Mouse (Mus musculus): ENCODE results near the gene Syt17. TPM values are rescaled to one million over a fixed set of nuclear protein-coding genes. Genes with fewer than 3 reads are reported as not detected.

The Syt17 gene
- polyA plus RNA-seq, 1 experiment from 2014 or later: 11.0 TPM

- Histone ChIP-seq H3K27ac (replicated peaks) (no peak overlapping the region), H3K4me2 (no peak overlapping the region), H3K9ac (no peak overlapping the region), H3K4me1 (replicated peaks) (peaks cover 13% of the 10 kb centered on the region), H3K9me3 (no peaks in the 10 kb centered on the region), H3K4me3 (no peak overlapping the region), H3K36me3 (no peaks in the 10 kb centered on the region), H3K27me3 (no peaks in the 10 kb centered on the region; the same call in 1 of the 2 replicates)
- 50% methylated on average over 2 of the region's 2 CpGs for WGBS
- ATAC-seq (ENCODE audit: low read depth): no peak
These were observed 4.9 kb upstream of the Syt17 start for GRCm38 (mm10) chr7:118452940-118453339.

- ATAC-seq (ENCODE audit: low read depth): peak; percentile 71
- H3K4me2 ChIP-seq: peak overlapping the region; percentile 92
- WGBS: under 1% methylated on average over 65 of the region's 65 CpGs
- no peaks in the 10 kb centered on the region for H3K36me3 ChIP-seq
- H3K4me1 ChIP-seq (replicated peaks): peaks cover 29% of the 10 kb centered on the region
- H3K9me3 ChIP-seq: no peaks in the 10 kb centered on the region
- peak overlapping the region; percentile 73 for H3K9ac ChIP-seq
- H3K27ac ChIP-seq (replicated peaks): no peak overlapping the region
- H3K4me3 ChIP-seq: peak overlapping the region; percentile 62
- peaks cover 13% of the 10 kb centered on the region for H3K27me3 ChIP-seq
These were observed 510 bp downstream of the Syt17 start for GRCm38 (mm10) chr7:118447291-118448133.

GRCm38 (mm10) chr7:118443895-118444485 is 4.0 kb downstream of the Syt17 start:
- Histone ChIP-seq H3K4me1 (replicated peaks) (peaks cover 27% of the 10 kb centered on the region), H3K9ac (no peak overlapping the region), H3K4me2 (no peak overlapping the region), H3K4me3 (no peak overlapping the region), H3K36me3 (no peaks in the 10 kb centered on the region), H3K27me3 (peaks cover 18% of the 10 kb centered on the region), H3K9me3 (no peaks in the 10 kb centered on the region), H3K27ac (replicated peaks) (no peak overlapping the region)
- 67% methylated on average over 7 of the region's 7 CpGs for WGBS
- ATAC-seq (ENCODE audit: low read depth): no peak

- WGBS: 7% methylated on average over 9 of the region's 9 CpGs
- H3K27ac ChIP-seq (replicated peaks): no peak overlapping the region
These were observed 4.7 kb downstream of the Syt17 start for GRCm38 (mm10) chr7:118443371-118443770.

DNA sequence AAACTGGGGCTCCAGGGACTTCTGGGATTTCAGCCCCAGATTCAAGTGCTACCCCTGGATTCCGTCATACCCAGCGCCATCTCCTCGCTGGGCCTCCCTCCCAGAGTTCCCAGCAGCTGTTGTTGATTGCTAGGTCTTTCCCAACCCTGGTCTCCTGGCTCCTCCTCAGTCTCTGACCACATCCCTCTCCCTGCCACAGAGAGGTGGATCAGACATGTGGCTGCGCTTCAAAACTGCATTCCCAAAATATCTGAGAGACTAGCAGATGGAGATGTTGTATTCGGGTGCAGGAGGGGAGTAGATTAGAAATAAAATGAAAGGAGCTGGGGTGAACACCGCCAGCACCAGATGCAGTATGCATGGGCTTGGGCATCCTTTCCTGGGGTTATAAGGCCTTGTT is 6.5 kb downstream of the Syt17 start:
- no peak overlapping the region for H3K4me2 ChIP-seq
- no peak overlapping the region for H3K9ac ChIP-seq
- H3K27me3 ChIP-seq: peaks cover 13% of the 10 kb centered on the region
- no peak overlapping the region for H3K27ac ChIP-seq (replicated peaks)
- H3K9me3 ChIP-seq: no peaks in the 10 kb centered on the region
- no peak overlapping the region for H3K4me3 ChIP-seq
- 87% methylated on average over 6 of the region's 6 CpGs for WGBS
- H3K36me3 ChIP-seq: no peaks in the 10 kb centered on the region
- ATAC-seq (ENCODE audit: low read depth): no peak
- peaks cover 5% of the 10 kb centered on the region; the same call in 1 of the 2 replicates for H3K4me1 ChIP-seq (replicated peaks)

More at GRCm38 (mm10) chr7:118443371-118443770, 4.7 kb downstream of the Syt17 start:
- H3K4me3 ChIP-seq: no peak overlapping the region
- H3K9me3 ChIP-seq: no peaks in the 10 kb centered on the region
- peak overlapping the region; percentile 25; the same call in 1 of the 2 replicates for H3K4me2 ChIP-seq
- peaks cover 21% of the 10 kb centered on the region for H3K4me1 ChIP-seq (replicated peaks)
- H3K9ac ChIP-seq: peak overlapping the region; percentile 17; the same call in 1 of the 2 replicates
- ATAC-seq (ENCODE audit: low read depth): no peak
- no peaks in the 10 kb centered on the region for H3K36me3 ChIP-seq
- peaks cover 18% of the 10 kb centered on the region for H3K27me3 ChIP-seq

DNA sequence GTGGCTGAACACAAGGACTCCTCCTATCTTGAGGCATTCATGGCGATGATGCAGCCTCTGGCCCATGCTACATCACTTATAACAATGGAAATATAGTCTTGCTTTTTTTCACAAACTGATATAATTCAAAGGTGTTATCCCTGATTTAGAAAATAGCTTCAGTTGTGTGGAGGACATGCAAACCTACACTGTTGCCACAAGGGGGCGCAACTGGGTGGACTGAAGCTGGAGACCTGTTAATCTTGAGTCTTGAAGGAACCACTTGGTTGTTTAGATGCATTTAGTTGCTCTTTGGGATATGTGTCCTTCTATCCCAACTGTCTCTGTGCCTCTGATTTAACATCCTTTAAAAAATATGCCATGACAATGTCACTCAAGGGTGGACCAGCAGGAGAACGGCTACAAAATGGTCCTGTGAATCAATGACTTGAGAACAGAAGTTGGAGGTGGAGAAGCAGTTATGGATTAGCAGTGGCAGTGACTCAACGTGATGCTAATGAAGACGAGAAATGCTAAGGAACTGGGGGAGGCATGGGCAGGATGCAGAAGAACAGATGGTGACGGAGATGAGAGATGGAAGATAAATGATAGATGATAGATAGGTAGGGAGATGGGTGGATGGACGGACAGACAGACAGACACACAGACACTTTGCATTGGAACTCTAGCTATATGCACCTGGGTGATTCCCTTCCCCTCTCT is 10.8 kb downstream of the Syt17 start:
- Histone ChIP-seq H3K9ac (no peak overlapping the region), H3K27me3 (0 out of 2 replicates have a peak, but pooled peaks cover 5% of the 10 kb centered on the region), H3K4me1 (replicated peaks) (no peaks in the 10 kb centered on the region), H3K4me3 (no peak overlapping the region), H3K4me2 (no peak overlapping the region), H3K9me3 (no peaks in the 10 kb centered on the region), H3K27ac (replicated peaks) (no peak overlapping the region), H3K36me3 (no peaks in the 10 kb centered on the region)
- 62% methylated on average over 7 of the region's 7 CpGs for WGBS
- ATAC-seq (ENCODE audit: low read depth): no peak

DNA sequence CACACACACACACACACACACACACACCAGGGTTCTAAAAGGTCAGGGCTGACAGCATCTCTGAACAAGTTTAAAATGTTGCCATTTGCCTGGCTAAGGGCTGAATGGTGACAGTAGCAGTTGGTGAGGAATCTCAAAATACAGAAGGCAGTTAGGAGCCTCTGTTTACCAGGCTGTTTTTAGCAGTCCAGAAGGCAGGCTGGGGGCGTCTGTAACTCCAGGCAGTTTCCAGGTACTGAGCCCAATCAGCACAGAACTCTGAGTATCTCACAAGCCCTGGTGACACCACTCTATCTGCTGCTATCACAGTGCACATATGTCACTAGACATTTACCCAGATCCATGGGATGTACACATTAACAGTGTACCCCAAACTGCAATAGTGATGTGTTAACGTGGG is 19.1 kb downstream of the Syt17 start:
- no peaks in the 10 kb centered on the region for H3K9me3 ChIP-seq
- no peaks in the 10 kb centered on the region for H3K27me3 ChIP-seq
- no peak overlapping the region for H3K4me3 ChIP-seq
- H3K9ac ChIP-seq: no peak overlapping the region
- H3K4me1 ChIP-seq (replicated peaks): no peaks in the 10 kb centered on the region
- WGBS: 83% methylated on average over 2 of the region's 2 CpGs
- no peak for ATAC-seq (ENCODE audit: low read depth)
- H3K36me3 ChIP-seq: no peaks in the 10 kb centered on the region
- H3K27ac ChIP-seq (replicated peaks): no peak overlapping the region
- H3K4me2 ChIP-seq: no peak overlapping the region

- Histone ChIP-seq H3K4me3 (no peak overlapping the region), H3K4me2 (peak overlapping the region; percentile 24), H3K27ac (replicated peaks) (peak overlapping the region; percentile 49), H3K27me3 (no peaks in the 10 kb centered on the region), H3K9ac (no peak overlapping the region), H3K4me1 (replicated peaks) (peaks cover 12% of the 10 kb centered on the region; the same call in 1 of the 2 replicates), H3K9me3 (no peaks in the 10 kb centered on the region), H3K36me3 (no peaks in the 10 kb centered on the region)
- WGBS: 46% methylated on average over 6 of the region's 6 CpGs
- ATAC-seq (ENCODE audit: low read depth): no peak
These were observed 28.4 kb downstream of the Syt17 start for GRCm38 (mm10) chr7:118419491-118420180.

DNA sequence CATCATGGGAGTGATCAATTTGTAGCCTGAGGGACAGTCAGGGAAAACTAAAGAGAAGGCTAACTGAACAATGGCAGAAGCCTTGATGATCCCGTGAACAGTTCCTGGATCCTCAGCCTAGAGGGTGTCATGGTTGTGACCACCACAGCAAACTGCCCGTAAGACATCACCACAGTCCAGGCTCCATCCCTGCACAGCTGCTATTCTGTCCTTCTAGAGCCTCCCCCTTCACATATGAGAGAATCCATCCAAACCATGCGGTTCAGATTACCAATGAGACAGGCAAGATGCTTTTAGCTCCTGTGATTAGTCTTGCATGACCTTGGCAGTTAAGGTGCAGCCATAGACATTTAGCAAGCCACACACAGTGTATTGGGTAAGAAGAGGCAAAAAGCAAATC is 33.8 kb downstream of the Syt17 start:
- 75% methylated on average over 3 of the region's 3 CpGs for WGBS
- no peak overlapping the region for H3K4me3 ChIP-seq
- H3K4me2 ChIP-seq: no peak overlapping the region
- H3K9ac ChIP-seq: no peak overlapping the region
- no peak overlapping the region for H3K27ac ChIP-seq (replicated peaks)
- ATAC-seq (ENCODE audit: low read depth): no peak
- no peaks in the 10 kb centered on the region for H3K9me3 ChIP-seq
- no peaks in the 10 kb centered on the region for H3K36me3 ChIP-seq
- no peaks in the 10 kb centered on the region for H3K27me3 ChIP-seq
- 0 out of 2 replicates have a peak, but pooled peaks cover 4% of the 10 kb centered on the region for H3K4me1 ChIP-seq (replicated peaks)

DNA sequence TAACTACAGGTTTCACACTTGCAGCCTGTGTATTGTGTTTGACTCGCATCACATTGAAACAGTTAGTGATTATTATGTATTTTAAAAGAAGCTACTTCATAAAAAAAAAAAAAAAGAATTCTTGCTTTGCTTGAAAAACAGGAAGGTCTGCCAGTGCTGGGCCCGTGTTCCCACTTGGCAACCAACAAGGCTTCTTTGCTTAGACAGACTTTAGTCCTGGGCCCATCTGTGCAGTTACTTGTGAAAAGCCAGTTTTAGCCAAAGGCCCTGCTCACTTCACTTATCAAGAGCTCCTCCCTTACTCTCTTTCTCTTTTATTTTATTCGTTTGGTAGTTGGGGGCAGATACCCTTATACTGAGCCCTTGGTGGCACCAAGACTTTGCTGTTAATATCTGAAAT is 36.1 kb downstream of the Syt17 start:
- no peak overlapping the region for H3K27ac ChIP-seq (replicated peaks)
- no peak overlapping the region for H3K4me2 ChIP-seq
- 84% methylated on average over 3 of the region's 3 CpGs for WGBS
- H3K36me3 ChIP-seq: no peaks in the 10 kb centered on the region
- no peaks in the 10 kb centered on the region for H3K4me1 ChIP-seq (replicated peaks)
- ATAC-seq (ENCODE audit: low read depth): no peak
- no peak overlapping the region for H3K4me3 ChIP-seq
- H3K27me3 ChIP-seq: no peaks in the 10 kb centered on the region
- no peaks in the 10 kb centered on the region for H3K9me3 ChIP-seq
- no peak overlapping the region for H3K9ac ChIP-seq

- no peak overlapping the region for H3K9ac ChIP-seq
- 0 out of 2 replicates have a peak, but pooled peaks cover 4% of the 10 kb centered on the region for H3K4me1 ChIP-seq (replicated peaks)
- H3K36me3 ChIP-seq: no peaks in the 10 kb centered on the region
- H3K27ac ChIP-seq (replicated peaks): no peak overlapping the region
- 32% methylated on average over 2 of the region's 2 CpGs for WGBS
- no peak overlapping the region for H3K4me3 ChIP-seq
- no peaks in the 10 kb centered on the region for H3K9me3 ChIP-seq
- no peaks in the 10 kb centered on the region for H3K27me3 ChIP-seq
- ATAC-seq (ENCODE audit: low read depth): no peak
- no peak overlapping the region for H3K4me2 ChIP-seq
These were observed 38.6 kb downstream of the Syt17 start for GRCm38 (mm10) chr7:118409421-118409820.
